Mouse (Mus musculus): ENCODE data around the gene Ier5. TPM values are rescaled to one million over a fixed set of nuclear protein-coding genes. Genes with fewer than 3 reads are reported as not detected.

Gene Ier5
- polyA plus RNA-seq, 1 experiment from 2014 or later: 9.3 TPM

- H3K4me1 ChIP-seq (replicated peaks; ENCODE audit: control insufficient read depth, insufficient read depth, low read length): peaks cover 24% of the 10 kb centered on the region
- WGBS: 15% methylated on average over 9 of the region's 9 CpGs
- H3K4me2 ChIP-seq (ENCODE audit: low read length): no peak overlapping the region
- H3K9me3 ChIP-seq (ENCODE audit: control insufficient read depth, low read length): no peaks in the 10 kb centered on the region
- H3K27ac ChIP-seq (ENCODE audit: low read length): peak overlapping the region; percentile 74
- no peak overlapping the region for H3K4me3 ChIP-seq (replicated peaks; ENCODE audit: low read length)
- H3K36me3 ChIP-seq (ENCODE audit: control insufficient read depth, insufficient read depth): no peaks in the 10 kb centered on the region
- peak; percentile 57; the same call in 1 of the 2 replicates for ATAC-seq
- no peak overlapping the region for H3K9ac ChIP-seq (replicated peaks; ENCODE audit: low read depth, low read length)
- H3K27me3 ChIP-seq (replicated peaks; ENCODE audit: control insufficient read depth, insufficient read depth, low read length): no peaks in the 10 kb centered on the region
These were observed 46.7 kb downstream of the Ier5 start for GRCm38 (mm10) chr1:155052761-155053166.

GRCm38 (mm10) chr1:155052131-155052760 is 47.2 kb downstream of the Ier5 start:
- Histone ChIP-seq H3K9ac (replicated peaks; ENCODE audit: low read depth, low read length) (0 out of 2 replicates have a peak overlapping the region, but pooled peaks have one; percentile 7), H3K36me3 (ENCODE audit: control insufficient read depth, insufficient read depth) (no peaks in the 10 kb centered on the region), H3K4me3 (replicated peaks; ENCODE audit: low read length) (no peak overlapping the region), H3K4me1 (replicated peaks; ENCODE audit: control insufficient read depth, insufficient read depth, low read length) (peaks cover 24% of the 10 kb centered on the region), H3K4me2 (ENCODE audit: low read length) (no peak overlapping the region), H3K27ac (ENCODE audit: low read length) (peak overlapping the region; percentile 74), H3K27me3 (replicated peaks; ENCODE audit: control insufficient read depth, insufficient read depth, low read length) (no peaks in the 10 kb centered on the region), H3K9me3 (ENCODE audit: control insufficient read depth, low read length) (no peaks in the 10 kb centered on the region)
- ATAC-seq: no peak
- 9% methylated on average over 4 of the region's 4 CpGs for whole genome bisulfite sequencing

GRCm38 (mm10) chr1:155051701-155052127 is 47.7 kb downstream of the Ier5 start:
- WGBS: 33% methylated on average over 10 of the region's 10 CpGs
- ATAC-seq: no peak
- no peak overlapping the region for H3K9ac ChIP-seq (replicated peaks; ENCODE audit: low read depth, low read length)

GRCm38 (mm10) chr1:155050897-155051592 is 48.4 kb downstream of the Ier5 start:
- H3K4me1 ChIP-seq (replicated peaks; ENCODE audit: control insufficient read depth, insufficient read depth, low read length): peaks cover 24% of the 10 kb centered on the region
- no peak for ATAC-seq
- no peaks in the 10 kb centered on the region for H3K9me3 ChIP-seq (ENCODE audit: control insufficient read depth, low read length)
- H3K9ac ChIP-seq (replicated peaks; ENCODE audit: low read depth, low read length): no peak overlapping the region
- H3K27ac ChIP-seq (ENCODE audit: low read length): no peak overlapping the region
- no peak overlapping the region for H3K4me3 ChIP-seq (replicated peaks; ENCODE audit: low read length)
- H3K4me2 ChIP-seq (ENCODE audit: low read length): no peak overlapping the region
- 89% methylated on average over 9 of the region's 9 CpGs for WGBS
- H3K36me3 ChIP-seq (ENCODE audit: control insufficient read depth, insufficient read depth): no peaks in the 10 kb centered on the region
- no peaks in the 10 kb centered on the region for H3K27me3 ChIP-seq (replicated peaks; ENCODE audit: control insufficient read depth, insufficient read depth, low read length)

More at GRCm38 (mm10) chr1:155051701-155052127, 47.7 kb downstream of the Ier5 start:
- peaks cover 24% of the 10 kb centered on the region for H3K4me1 ChIP-seq (replicated peaks; ENCODE audit: control insufficient read depth, insufficient read depth, low read length)
- H3K27me3 ChIP-seq (replicated peaks; ENCODE audit: control insufficient read depth, insufficient read depth, low read length): no peaks in the 10 kb centered on the region
- H3K4me2 ChIP-seq (ENCODE audit: low read length): no peak overlapping the region
- H3K9me3 ChIP-seq (ENCODE audit: control insufficient read depth, low read length): no peaks in the 10 kb centered on the region
- H3K4me3 ChIP-seq (replicated peaks; ENCODE audit: low read length): no peak overlapping the region
- H3K36me3 ChIP-seq (ENCODE audit: control insufficient read depth, insufficient read depth): no peaks in the 10 kb centered on the region
- no peak overlapping the region; the same call in 1 of the 2 replicates for H3K27ac ChIP-seq (ENCODE audit: low read length)

- Histone ChIP-seq H3K27me3 (replicated peaks; ENCODE audit: control insufficient read depth, insufficient read depth, low read length) (no peaks in the 10 kb centered on the region), H3K4me2 (ENCODE audit: low read length) (no peak overlapping the region), H3K9me3 (ENCODE audit: control insufficient read depth, low read length) (no peaks in the 10 kb centered on the region), H3K36me3 (ENCODE audit: control insufficient read depth, insufficient read depth) (no peaks in the 10 kb centered on the region), H3K27ac (ENCODE audit: low read length) (no peak overlapping the region), H3K4me1 (replicated peaks; ENCODE audit: control insufficient read depth, insufficient read depth, low read length) (peaks cover 24% of the 10 kb centered on the region), H3K4me3 (replicated peaks; ENCODE audit: low read length) (no peak overlapping the region), H3K9ac (replicated peaks; ENCODE audit: low read depth, low read length) (no peak overlapping the region)
- WGBS: 62% methylated on average over 5 of the region's 5 CpGs
- no peak for ATAC-seq
These were observed 49.3 kb downstream of the Ier5 start for GRCm38 (mm10) chr1:155050174-155050573.

GRCm38 (mm10) chr1:155048947-155049346 is 50.5 kb downstream of the Ier5 start:
- Histone ChIP-seq H3K9ac (replicated peaks; ENCODE audit: low read depth, low read length) (no peak overlapping the region), H3K4me1 (replicated peaks; ENCODE audit: control insufficient read depth, insufficient read depth, low read length) (peaks cover 22% of the 10 kb centered on the region), H3K9me3 (ENCODE audit: control insufficient read depth, low read length) (no peaks in the 10 kb centered on the region), H3K4me2 (ENCODE audit: low read length) (no peak overlapping the region), H3K27me3 (replicated peaks; ENCODE audit: control insufficient read depth, insufficient read depth, low read length) (no peaks in the 10 kb centered on the region), H3K4me3 (replicated peaks; ENCODE audit: low read length) (no peak overlapping the region), H3K27ac (ENCODE audit: low read length) (no peak overlapping the region), H3K36me3 (ENCODE audit: control insufficient read depth, insufficient read depth) (no peaks in the 10 kb centered on the region)
- WGBS: 6% methylated on average over 5 of the region's 5 CpGs
- ATAC-seq: peak; percentile 82

Other genes starting within 250 kb of the Ier5 start
- gene Cacna1e, start 215.1 kb downstream of the Ier5 start, polyA plus RNA-seq (2015; fragmentation: Nextera tagmentation; extraction: Ambion mirVana): 12.0 and 18.9 TPM in 2 replicates
- 0.92 and 1.5 TPM in 2 replicates for gene Mr1, start 47.2 kb upstream of the Ier5 start, polyA plus RNA-seq (2015; fragmentation: Nextera tagmentation; extraction: Ambion mirVana)
- gene Stx6, start 59.1 kb upstream of the Ier5 start, polyA plus RNA-seq (2015; fragmentation: Nextera tagmentation; extraction: Ambion mirVana): 121 and 125 TPM in 2 replicates
- gene BC034090, start 144.8 kb upstream of the Ier5 start, polyA plus RNA-seq (2015; fragmentation: Nextera tagmentation; extraction: Ambion mirVana): 2.8 and 3.3 TPM in 2 replicates